Mouse (Mus musculus) hematopoietic multipotent progenitor cell, adult 10-12 weeks (in vitro differentiated cells): ENCODE data around the gene Zfp800. TPM values are rescaled to one million over a fixed set of nuclear protein-coding genes. Genes with fewer than 3 reads are reported as not detected.

Experiments used
- polyA plus RNA-seq: library from polyadenylated mRNA; stranded (reverse); fragments of >175 nt; gene quantifications from 2 replicates; pipeline ENCODE4 v1.2.3, GENCODE M21; 2012; ENCODE audit warnings: low replicate concordance

Gene Zfp800
- 41.0 and 47.4 TPM in 2 replicates for polyA plus RNA-seq

DNA sequence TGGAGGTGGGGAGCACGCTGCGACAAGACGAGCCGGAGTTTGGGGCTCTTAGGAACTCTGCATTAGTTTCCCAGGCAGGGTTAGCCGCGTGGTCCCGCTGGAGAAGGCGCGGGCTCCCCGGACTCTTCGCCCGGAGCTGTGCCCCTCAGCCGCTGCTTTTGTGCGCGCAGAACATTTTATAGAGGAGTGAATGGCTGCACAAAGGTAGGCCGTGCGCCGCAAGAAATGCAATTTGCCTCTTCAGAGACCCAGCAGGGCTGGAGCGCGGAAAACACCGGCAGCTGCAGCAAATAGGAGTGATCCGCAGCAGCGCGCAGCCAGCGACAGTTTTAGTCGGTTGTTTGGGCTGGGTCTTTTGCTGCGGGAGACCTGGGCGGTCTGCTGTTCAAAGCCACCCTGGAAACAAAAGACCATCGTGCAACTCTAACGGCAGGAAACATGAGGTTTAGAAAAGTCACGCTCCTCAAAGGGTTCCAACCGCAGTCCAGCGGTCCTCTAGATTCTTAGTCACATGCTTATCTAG is at the start of gene Zfp800:
Zfp800 (minus strand) TSS at position 325 of the 523 bp plus-strand sequence.

GRCm38 (mm10) chr6:28428290-28428689 is 30.5 kb upstream of the Zfp800 start, which contains the start of gene Gcc1:
Gcc1 (minus strand) TSS chr6:28428390.

GRCm38 (mm10) chr6:28427096-28427839 is 29.5 kb upstream of the Zfp800 start, which contains the start of gene Fscn3:
Fscn3 (plus strand) TSS chr6:28427789.

GRCm38 (mm10) chr6:28423313-28423712 is 25.5 kb upstream of the Zfp800 start, which contains the start of gene Arf5:
Arf5 (plus strand) TSS chr6:28423560.

Other genes starting within 250 kb of the Zfp800 start
- gene Arf5, start 25.6 kb upstream of the Zfp800 start, polyA plus RNA-seq, result 558 and 1,253 TPM in 2 replicates
- not detected in 2 replicates for gene Fscn3, start 29.8 kb upstream of the Zfp800 start, polyA plus RNA-seq
- 12.5 and 21.7 TPM in 2 replicates for gene Gcc1, start 30.4 kb upstream of the Zfp800 start, polyA plus RNA-seq
- gene Pax4, start 51.3 kb upstream of the Zfp800 start, polyA plus RNA-seq, result not detected in 2 replicates
- gene Snd1, start 77.1 kb upstream of the Zfp800 start, polyA plus RNA-seq, result 46.6 and 61.0 TPM in 2 replicates